Comparison of ENCODE assay signal across 18 mouse cellular contexts in genomic region chr2:109928791-109929190, GRCm38 (mm10). TPM values are rescaled to one million over a fixed set of nuclear protein-coding genes. Genes with fewer than 3 reads are reported as not detected.
DNase-seq lines count a peak whose midpoint lies in the region; ATAC-seq and TF ChIP-seq lines count a peak whose summit lies in the region.
"Had no signal": no experiment of that assay in that cellular context is flagged by ENCODE, and none has a peak within 500 bp of the region (broad histone marks: within the 10 kb centered on the region; RNA-seq: fewer than 3 reads in every experiment).

No protein-coding gene starts in this region.

- H3K36me3 ChIP-seq in embryonic facial prominence, embryonic 14.5 days (ENCODE audit: control insufficient read depth, insufficient read depth, low read length): peaks cover 12% of the 10 kb centered on the region; the same call in 1 of the 2 replicates
- peaks cover 15% of the 10 kb centered on the region for H3K36me3 ChIP-seq in embryonic facial prominence, embryonic 10.5 days (replicated peaks)
- no peaks in the 10 kb centered on the region for H3K36me3 ChIP-seq in testis, adult 2 months (ENCODE audit: control insufficient read depth, insufficient read depth, low read length)
- no peaks in the 10 kb centered on the region; the same call in 1 of the 2 replicates for H3K36me3 ChIP-seq in stomach, postnatal 0 days (ENCODE audit: control insufficient read depth, insufficient read depth, low read length)
- H3K36me3 ChIP-seq: forebrain, embryonic 12.5 days; heart, embryonic 15.5 days had no signal

- TF ChIP-seq CTCF in testis, adult 2 months (IDR thresholded peaks at IDR 0.05; ENCODE audit: control insufficient read depth, insufficient read depth, insufficient replicate concordance, low read depth, low read length): no peak
- TF ChIP-seq CTCF in stomach, postnatal 0 days (IDR thresholded peaks at IDR 0.05; ENCODE audit: low read depth): no peak
- TF ChIP-seq CTCF in lung, adult 2 months (IDR thresholded peaks at IDR 0.05; ENCODE audit: insufficient read depth, low read length): no peak

- no peak for TF ChIP-seq POLR2A in testis, adult 2 months (IDR thresholded peaks at IDR 0.05; ENCODE audit: control insufficient read depth, low read depth, low read length)
- no peak for TF ChIP-seq POLR2A in lung, adult 2 months (IDR thresholded peaks at IDR 0.05; ENCODE audit: borderline replicate concordance, extremely low read depth, low read depth, low read length)

- WGBS in embryonic facial prominence, embryonic 14.5 days: 47% methylated on average over 4 of the region's 4 CpGs
- 73% methylated on average over 4 of the region's 4 CpGs for WGBS in embryonic facial prominence, embryonic 10.5 days
- 30% methylated on average over 4 of the region's 4 CpGs for WGBS in stomach, postnatal 0 days
- WGBS in lung, adult 2 months: 72% methylated on average over 4 of the region's 4 CpGs

- no peaks in the 10 kb centered on the region for H3K9me3 ChIP-seq in embryonic facial prominence, embryonic 14.5 days (ENCODE audit: control insufficient read depth, low read length)
- no peaks in the 10 kb centered on the region for H3K9me3 ChIP-seq in embryonic facial prominence, embryonic 10.5 days
- H3K9me3 ChIP-seq in stomach, postnatal 0 days (ENCODE audit: control insufficient read depth, low read length): no peaks in the 10 kb centered on the region
- H3K9me3 ChIP-seq: forebrain, embryonic 12.5 days; heart, embryonic 15.5 days; limb, embryonic 15.5 days had no signal

- no peak overlapping the region for H3K4me3 ChIP-seq in embryonic facial prominence, embryonic 14.5 days (ENCODE audit: low read depth, low read length)
- H3K4me3 ChIP-seq in embryonic facial prominence, embryonic 10.5 days: no peak overlapping the region
- peak overlapping the region; percentile 8; the same call in 1 of the 2 replicates for H3K4me3 ChIP-seq in testis, adult 2 months (ENCODE audit: control insufficient read depth, low read depth, low read length)
- H3K4me3 ChIP-seq in stomach, postnatal 0 days (ENCODE audit: low read depth, low read length): no peak overlapping the region
- H3K4me3 ChIP-seq in lung, adult 2 months (replicated peaks; ENCODE audit: extremely low read depth, low read depth, low read length): no peak overlapping the region
- H3K4me3 ChIP-seq: forebrain, embryonic 12.5 days; heart, embryonic 15.5 days; limb, embryonic 15.5 days had no signal

- H3K4me2 ChIP-seq in embryonic facial prominence, embryonic 14.5 days (ENCODE audit: low read depth, low read length): no peak overlapping the region
- no peak overlapping the region for H3K4me2 ChIP-seq in stomach, postnatal 0 days (replicated peaks; ENCODE audit: low read depth)
- H3K4me2 ChIP-seq: forebrain, embryonic 12.5 days; heart, embryonic 15.5 days; limb, embryonic 15.5 days had no signal

- no peak for TF ChIP-seq EP300 in stomach, postnatal 0 days (optimal IDR thresholded peaks at IDR 0.05)

- no peak for DNase-seq in embryonic facial prominence, embryonic 14.5 days (ENCODE audit: low spot score)
- DNase-seq in embryonic facial prominence, embryonic 10.5 days (ENCODE audit: low spot score): no peak
- no peak for DNase-seq in testis, postnatal 14 days (ENCODE audit: low spot score)
- DNase-seq in cerebellum, postnatal 25 days: peak; percentile 54 to 57
- DNase-seq in stomach, postnatal 0 days (ENCODE audit: low spot score): peak; percentile 38
- no peak for DNase-seq in kidney, adult 9 months
- no peak for DNase-seq in lung, adult 2 months
- DNase-seq: adrenal gland, adult 8-10 months; embryo, embryonic 11 days; gastrocnemius, postnatal 25 days; kidney, adult 8-10 months; kidney, postnatal 4 days; spleen, adult 18-20 months; thymus, postnatal 4 days had no signal

- no peaks in the 10 kb centered on the region for H3K27me3 ChIP-seq in embryonic facial prominence, embryonic 14.5 days (replicated peaks; ENCODE audit: control insufficient read depth, insufficient read depth, low read length)
- no peaks in the 10 kb centered on the region for H3K27me3 ChIP-seq in embryonic facial prominence, embryonic 10.5 days (replicated peaks; ENCODE audit: low read depth, poor library complexity, severe bottlenecking)
- no peaks in the 10 kb centered on the region for H3K27me3 ChIP-seq in testis, adult 2 months (ENCODE audit: control insufficient read depth, insufficient read depth, low read length)
- H3K27me3 ChIP-seq in stomach, postnatal 0 days (ENCODE audit: control insufficient read depth, insufficient read depth, low read length): no peaks in the 10 kb centered on the region
- H3K27me3 ChIP-seq: heart, embryonic 15.5 days; limb, embryonic 15.5 days had no signal

- no peak overlapping the region for H3K27ac ChIP-seq in embryonic facial prominence, embryonic 14.5 days (replicated peaks; ENCODE audit: low read depth, low read length)
- H3K27ac ChIP-seq in embryonic facial prominence, embryonic 10.5 days (replicated peaks): no peak overlapping the region
- H3K27ac ChIP-seq in testis, adult 2 months (ENCODE audit: control insufficient read depth, insufficient read depth, low read depth, low read length): no peak overlapping the region
- H3K27ac ChIP-seq in stomach, postnatal 0 days (replicated peaks): peak overlapping the region; percentile 79
- H3K27ac ChIP-seq: forebrain, embryonic 12.5 days; heart, embryonic 15.5 days; limb, embryonic 15.5 days had no signal

- no peak overlapping the region for H3K9ac ChIP-seq in embryonic facial prominence, embryonic 14.5 days (ENCODE audit: low read depth, low read length)
- H3K9ac ChIP-seq in stomach, postnatal 0 days (ENCODE audit: low read length): no peak overlapping the region
- H3K9ac ChIP-seq: forebrain, embryonic 12.5 days; heart, embryonic 15.5 days; limb, embryonic 15.5 days had no signal

- peak; percentile 23; the same call in 1 of the 2 replicates for ATAC-seq in embryonic facial prominence, embryonic 14.5 days (ENCODE audit: low read depth)
- ATAC-seq in stomach, postnatal 0 days (ENCODE audit: low FRiP score, low TSS enrichment): peak; percentile 75

- H3K4me1 ChIP-seq in embryonic facial prominence, embryonic 14.5 days (ENCODE audit: control insufficient read depth, insufficient read depth, low read length): peaks cover 20% of the 10 kb centered on the region
- H3K4me1 ChIP-seq in embryonic facial prominence, embryonic 10.5 days: peaks cover 40% of the 10 kb centered on the region
- H3K4me1 ChIP-seq in testis, adult 2 months (ENCODE audit: control insufficient read depth, insufficient read depth, low read length): no peaks in the 10 kb centered on the region
- H3K4me1 ChIP-seq in stomach, postnatal 0 days (replicated peaks; ENCODE audit: control insufficient read depth, insufficient read depth): no peaks in the 10 kb centered on the region; the same call in 1 of the 2 replicates
- H3K4me1 ChIP-seq in lung, adult 2 months (ENCODE audit: control insufficient read depth, insufficient read depth, low read length): no peaks in the 10 kb centered on the region

RNA-seq across cellular contexts. Expression of gene Lgr4, which starts 11.3 kb away (rescaled TPM):
- 24.6 and 25.0 TPM in 2 replicates for polyA plus RNA-seq in embryonic facial prominence, embryonic 14.5 days (2014; fragmentation: Nextera tagmentation; extraction: Ambion mirVana)
- polyA plus RNA-seq in embryonic facial prominence, embryonic 10.5 days (2016; fragmentation: Nextera tagmentation; extraction: Ambion mirVana): 14.1 and 14.6 TPM in 2 replicates
- 3.6 and 4.3 TPM in 2 replicates for polyA plus RNA-seq in testis, adult 2 months (2012; rRNA removed)
- polyA plus RNA-seq in stomach, postnatal 0 days (2015; fragmentation: Nextera tagmentation; extraction: Ambion mirVana): 15.0 and 16.0 TPM in 2 replicates
- 5.1 and 6.6 TPM in 2 replicates for polyA plus RNA-seq in lung, adult 2 months (2012; rRNA removed)

RNA-seq across cellular contexts. Expression of gene Lin7c, which starts 38.1 kb away (rescaled TPM):
- polyA plus RNA-seq in embryonic facial prominence, embryonic 14.5 days (2014; fragmentation: Nextera tagmentation; extraction: Ambion mirVana): 61.9 and 62.6 TPM in 2 replicates
- polyA plus RNA-seq in embryonic facial prominence, embryonic 10.5 days (2016; fragmentation: Nextera tagmentation; extraction: Ambion mirVana): 77.9 and 79.9 TPM in 2 replicates
- polyA plus RNA-seq in testis, adult 2 months (2012; rRNA removed): 7.7 and 7.9 TPM in 2 replicates
- 36.1 and 38.4 TPM in 2 replicates for polyA plus RNA-seq in stomach, postnatal 0 days (2015; fragmentation: Nextera tagmentation; extraction: Ambion mirVana)
- 6.3 and 12.5 TPM in 2 replicates for polyA plus RNA-seq in lung, adult 2 months (2012; rRNA removed)

Comparison
In these comparisons a context has a peak if more than half of its experiments do, and no peak if none do; other contexts are left out.
1. DNase-seq: peak in cerebellum, postnatal 25 days (2 of 2) and stomach, postnatal 0 days (single experiment); none in embryonic facial prominence, embryonic 14.5 days (single experiment), embryonic facial prominence, embryonic 10.5 days (single experiment), testis, postnatal 14 days (single experiment), kidney, adult 9 months (single experiment) and lung, adult 2 months (single experiment).